Mouse (Mus musculus) cerebellum, adult 2 months (tissue): ENCODE measurements at regions not wholly inside any gene's neighbourhood (a gene's known extent, or its start where the extent isn't known, plus 50 kb on each side); places are given as distances from the start of the nearest gene placed in this dataset.

Experiments used
- CTCF ChIP-seq: fragments of 200-500 bp; IDR thresholded peaks from 2 replicates; pipeline ENCODE4 v1.5.1; 2011; ENCODE audit warnings: low read depth, mild to moderate bottlenecking, control low read depth, low read length, moderate library complexity, borderline replicate concordance; ENCODE audit not compliant: insufficient read depth
- POLR2A ChIP-seq: fragments of 200-500 bp; IDR thresholded peaks from 2 replicates; pipeline ENCODE4 v1.6.1; 2011; ENCODE audit warnings: low read length, control low read depth, borderline replicate concordance; ENCODE audit not compliant: insufficient read depth

DNA sequence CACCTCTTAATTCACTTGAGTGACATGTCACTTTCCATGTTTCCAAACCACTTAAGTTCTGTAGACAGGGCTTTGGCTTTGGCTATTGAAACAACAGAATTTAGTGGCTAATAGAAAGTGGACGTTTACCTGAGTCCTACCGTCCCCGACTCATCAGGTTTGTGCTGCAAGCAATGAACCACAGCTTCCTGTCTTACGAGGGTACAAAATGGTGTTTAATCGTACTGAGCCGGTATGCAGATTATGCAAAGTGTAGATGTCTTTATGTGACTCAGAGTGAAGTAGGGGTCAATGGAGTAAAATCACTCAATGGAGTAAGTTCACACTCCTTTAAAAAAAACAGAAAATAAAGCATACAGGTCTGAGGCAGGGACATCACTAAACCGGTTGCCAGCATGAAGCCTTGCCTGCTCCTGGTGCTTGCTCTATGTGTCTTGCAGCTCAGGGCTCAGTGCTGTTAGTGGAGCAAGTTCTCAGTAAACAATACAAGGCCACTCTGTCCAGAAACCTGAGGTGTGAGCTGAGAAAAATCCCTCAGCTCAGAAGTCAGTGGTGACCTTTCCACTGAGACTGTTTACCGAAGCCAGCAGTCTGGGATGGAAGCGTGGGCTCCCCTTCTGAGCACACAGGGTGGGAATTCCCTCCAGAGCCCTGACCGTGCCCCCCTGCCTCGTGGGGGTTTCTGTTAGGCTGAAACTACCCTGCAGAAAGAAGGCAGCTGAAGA lies 226.1 kb upstream of the Jun start:
- TF ChIP-seq POLR2A (no peak), CTCF (no peak)
